ENCODE assay signal across 22 mouse cellular contexts in genomic region chr2:32669876-32670275, GRCm38 (mm10). TPM values are rescaled to one million over a fixed set of nuclear protein-coding genes. Genes with fewer than 3 reads are reported as not detected.
DNase-seq lines count a peak whose midpoint lies in the region; ATAC-seq and TF ChIP-seq lines count a peak whose summit lies in the region.
"Had no signal": no experiment of that assay in that cellular context is flagged by ENCODE, and none has a peak within 500 bp of the region (broad histone marks: within the 10 kb centered on the region; RNA-seq: fewer than 3 reads in every experiment).

No protein-coding gene starts in this region.

- H3K9ac ChIP-seq in liver, adult 2 months (ENCODE audit: low read depth, low read length): no peak overlapping the region
- no peak overlapping the region for H3K9ac ChIP-seq in liver, postnatal 0 days (replicated peaks)
- no peak overlapping the region for H3K9ac ChIP-seq in liver, embryonic 13.5 days
- H3K9ac ChIP-seq: embryonic facial prominence, embryonic 13.5 days; forebrain, embryonic 12.5 days; heart, embryonic 15.5 days; hindbrain, embryonic 12.5 days had no signal

- no peaks in the 10 kb centered on the region for H3K9me3 ChIP-seq in liver, postnatal 0 days (ENCODE audit: low read length)
- H3K9me3 ChIP-seq in liver, embryonic 13.5 days (replicated peaks): no peaks in the 10 kb centered on the region
- H3K9me3 ChIP-seq in midbrain, embryonic 10.5 days (replicated peaks): no peaks in the 10 kb centered on the region
- H3K9me3 ChIP-seq: embryonic facial prominence, embryonic 13.5 days; forebrain, embryonic 12.5 days; heart, embryonic 15.5 days; hindbrain, embryonic 12.5 days had no signal

- no peaks in the 10 kb centered on the region for H3K27me3 ChIP-seq in liver, adult 2 months (ENCODE audit: control insufficient read depth, insufficient read depth, low read length)
- H3K27me3 ChIP-seq in liver, postnatal 0 days (ENCODE audit: insufficient read depth, low read length): no peaks in the 10 kb centered on the region
- no peaks in the 10 kb centered on the region for H3K27me3 ChIP-seq in liver, embryonic 13.5 days
- H3K27me3 ChIP-seq in midbrain, embryonic 10.5 days (ENCODE audit: low read depth, poor library complexity, severe bottlenecking): no peaks in the 10 kb centered on the region
- H3K27me3 ChIP-seq: embryonic facial prominence, embryonic 13.5 days; forebrain, embryonic 12.5 days; heart, embryonic 15.5 days; hindbrain, embryonic 12.5 days; Patski had no signal

- TF ChIP-seq POLR2A in liver, adult 2 months (IDR thresholded peaks at IDR 0.05; ENCODE audit: extremely low read depth, insufficient read depth, low read length): no peak

- TF ChIP-seq EP300 in liver, postnatal 0 days (IDR thresholded peaks at IDR 0.05; ENCODE audit: low read depth): no peak

- H3K27ac ChIP-seq in liver, adult 2 months (replicated peaks; ENCODE audit: insufficient read depth, low read depth, low read length): peak overlapping the region; percentile 12; the same call in 1 of the 2 replicates
- H3K27ac ChIP-seq in liver, postnatal 0 days (ENCODE audit: low read depth): no peak overlapping the region
- H3K27ac ChIP-seq in liver, embryonic 13.5 days: peak overlapping the region; percentile 14; the same call in 1 of the 2 replicates
- H3K27ac ChIP-seq in midbrain, embryonic 10.5 days (replicated peaks): no peak overlapping the region
- H3K27ac ChIP-seq: embryonic facial prominence, embryonic 13.5 days; forebrain, embryonic 12.5 days; heart, embryonic 15.5 days; hindbrain, embryonic 12.5 days had no signal

- no peaks in the 10 kb centered on the region for H3K79me2 ChIP-seq in liver, adult 2 months (ENCODE audit: control insufficient read depth, insufficient read depth, low read length)

- TF ChIP-seq CTCF in liver, adult 2 months (IDR thresholded peaks at IDR 0.05; ENCODE audit: low read depth, low read length): no peak
- no peak for TF ChIP-seq CTCF in liver, postnatal 0 days (IDR thresholded peaks at IDR 0.05; ENCODE audit: low read depth)

- H3K4me2 ChIP-seq in liver, postnatal 0 days (ENCODE audit: low read depth, low read length): no peak overlapping the region
- no peak overlapping the region for H3K4me2 ChIP-seq in liver, embryonic 13.5 days
- H3K4me2 ChIP-seq: embryonic facial prominence, embryonic 13.5 days; forebrain, embryonic 12.5 days; heart, embryonic 15.5 days; hindbrain, embryonic 12.5 days had no signal

- no peak overlapping the region for H3K4me3 ChIP-seq in liver, adult 2 months (ENCODE audit: insufficient read depth, low read depth, low read length)
- no peak overlapping the region for H3K4me3 ChIP-seq in liver, postnatal 0 days (ENCODE audit: low read depth, low read length)
- H3K4me3 ChIP-seq in liver, embryonic 13.5 days (replicated peaks): no peak overlapping the region
- H3K4me3 ChIP-seq in midbrain, embryonic 10.5 days: no peak overlapping the region
- H3K4me3 ChIP-seq: embryonic facial prominence, embryonic 13.5 days; forebrain, embryonic 12.5 days; heart, embryonic 15.5 days; hindbrain, embryonic 12.5 days had no signal

- H3K4me1 ChIP-seq in liver, adult 2 months (ENCODE audit: control insufficient read depth, insufficient read depth, low read length): 0 out of 2 replicates have a peak, but pooled peaks cover 2% of the 10 kb centered on the region
- H3K4me1 ChIP-seq in liver, postnatal 0 days (ENCODE audit: insufficient read depth): peaks cover 2% of the 10 kb centered on the region; the same call in 1 of the 2 replicates
- H3K4me1 ChIP-seq in liver, embryonic 13.5 days (replicated peaks): peaks cover 50% of the 10 kb centered on the region
- H3K4me1 ChIP-seq in midbrain, embryonic 10.5 days: peaks cover 25% of the 10 kb centered on the region
- H3K4me1 ChIP-seq: embryonic facial prominence, embryonic 13.5 days had no signal

- peaks cover 1% of the 10 kb centered on the region; the same call in 1 of the 2 replicates for H3K36me3 ChIP-seq in liver, adult 2 months (ENCODE audit: control insufficient read depth, insufficient read depth, low read length)
- peaks cover 8% of the 10 kb centered on the region for H3K36me3 ChIP-seq in liver, postnatal 0 days (replicated peaks; ENCODE audit: insufficient read depth, low read length)
- H3K36me3 ChIP-seq in liver, embryonic 13.5 days: peaks cover 29% of the 10 kb centered on the region
- no peaks in the 10 kb centered on the region for H3K36me3 ChIP-seq in midbrain, embryonic 10.5 days
- H3K36me3 ChIP-seq: forebrain, embryonic 12.5 days; hindbrain, embryonic 12.5 days had no signal

- WGBS in liver, adult 2 months: 82% methylated on average over 3 of the region's 3 CpGs
- 73% methylated on average over 3 of the region's 3 CpGs for WGBS in liver, postnatal 0 days (ENCODE audit: insufficient replicate concordance)
- 24% methylated on average over 3 of the region's 3 CpGs for WGBS in liver, embryonic 13.5 days (ENCODE audit: insufficient replicate concordance)
- 85% methylated on average over 3 of the region's 3 CpGs for WGBS in midbrain, embryonic 10.5 days

- DNase-seq in heart, adult 11 months: peak; percentile 83
- no peak for DNase-seq in heart, postnatal 4 days
- no peak for DNase-seq in liver, adult 2 months (ENCODE audit: extremely low read depth, low read depth, low spot score)
- no peak for DNase-seq in liver, postnatal 0 days
- no peak for DNase-seq in liver, embryonic 13.5 days
- DNase-seq in layer of hippocampus, adult 11-12 months (ENCODE audit: low spot score): no peak
- no peak for DNase-seq in midbrain, embryonic 10.5 days (ENCODE audit: low spot score)
- DNase-seq: adrenal gland, postnatal 14 days; cerebellum, adult 11-12 months; cerebellum, adult 9-10 months; cerebellum, postnatal 25 days; gastrocnemius, postnatal 25 days; heart, postnatal 14 days had no signal

- no peak for ATAC-seq in liver, postnatal 0 days
- ATAC-seq in liver, embryonic 13.5 days (ENCODE audit: low read depth): peak; percentile 79
- ATAC-seq in megakaryocyte progenitor cell, adult 5-6 weeks (replicated peaks; ENCODE audit: poor library complexity): peak; percentile 20; the same call in 1 of the 2 replicates
- ATAC-seq: activated CD4-positive, CD25-positive, alpha-beta regulatory T cell, adult 4 months; forebrain, embryonic 16.5 days; hindbrain, embryonic 16.5 days; Patski had no signal

RNA-seq across cellular contexts. Expression of gene Eng, which starts 23.5 kb away (rescaled TPM):
- 100 to 1,000 TPM; 149 to 162 TPM for total RNA-seq in heart, postnatal 4 days (2021)
- 14.2 and 25.9 TPM in 2 replicates for total RNA-seq in liver, adult 2 months (2014; rRNA removed)
- 55.0 and 70.8 TPM in 2 replicates for polyA plus RNA-seq in liver, adult 2 months (2012; rRNA removed)
- 29.9 and 30.2 TPM in 2 replicates for polyA plus RNA-seq in liver, postnatal 0 days (2015; fragmentation: Nextera tagmentation; extraction: Ambion mirVana)
- polyA plus RNA-seq in liver, embryonic 13.5 days (2015; fragmentation: Nextera tagmentation; extraction: Ambion mirVana): 20.6 and 23.4 TPM in 2 replicates
- 14.7 and 15.5 TPM in 2 replicates for total RNA-seq in megakaryocyte progenitor cell, adult 5-6 weeks (2015)
- 6.9 and 8.5 TPM in 2 replicates for total RNA-seq in megakaryocyte progenitor cell, adult 5-6 weeks (2017)
- 25.6 and 29.2 TPM in 2 replicates for polyA plus RNA-seq in midbrain, embryonic 10.5 days (2016; fragmentation: Nextera tagmentation; extraction: Ambion mirVana)
- polyA plus RNA-seq: activated CD4-positive, CD25-positive, alpha-beta regulatory T cell, adult 4 months had no signal

RNA-seq across cellular contexts. Expression of gene Fpgs, which starts 34.1 kb away (rescaled TPM):
- 10 to 100 TPM; 10.5 to 12.5 TPM for total RNA-seq in heart, postnatal 4 days (2021)
- total RNA-seq in liver, adult 2 months (2014; rRNA removed): 158 and 175 TPM in 2 replicates
- 414 and 481 TPM in 2 replicates for polyA plus RNA-seq in liver, adult 2 months (2012; rRNA removed)
- polyA plus RNA-seq in liver, postnatal 0 days (2015; fragmentation: Nextera tagmentation; extraction: Ambion mirVana): 85.3 and 95.9 TPM in 2 replicates
- 31.1 and 32.9 TPM in 2 replicates for polyA plus RNA-seq in liver, embryonic 13.5 days (2015; fragmentation: Nextera tagmentation; extraction: Ambion mirVana)
- total RNA-seq in megakaryocyte progenitor cell, adult 5-6 weeks (2015): 18.0 and 19.1 TPM in 2 replicates
- total RNA-seq in megakaryocyte progenitor cell, adult 5-6 weeks (2017): 20.7 and 27.4 TPM in 2 replicates
- polyA plus RNA-seq in midbrain, embryonic 10.5 days (2016; fragmentation: Nextera tagmentation; extraction: Ambion mirVana): 25.6 and 27.9 TPM in 2 replicates

RNA-seq across cellular contexts. Expression of gene Cdk9, which starts 43.0 kb away (rescaled TPM):
- total RNA-seq in heart, postnatal 4 days (2021): 10 to 100 TPM; 38.2 to 46.0 TPM
- total RNA-seq in liver, adult 2 months (2014; rRNA removed): 19.5 and 27.3 TPM in 2 replicates
- 46.6 and 63.7 TPM in 2 replicates for polyA plus RNA-seq in liver, adult 2 months (2012; rRNA removed)
- polyA plus RNA-seq in liver, postnatal 0 days (2015; fragmentation: Nextera tagmentation; extraction: Ambion mirVana): 49.5 and 53.7 TPM in 2 replicates
- polyA plus RNA-seq in liver, embryonic 13.5 days (2015; fragmentation: Nextera tagmentation; extraction: Ambion mirVana): 60.4 TPM in 2 replicates
- total RNA-seq in megakaryocyte progenitor cell, adult 5-6 weeks (2015): 63.4 and 79.2 TPM in 2 replicates
- 39.3 and 42.5 TPM in 2 replicates for total RNA-seq in megakaryocyte progenitor cell, adult 5-6 weeks (2017)
- 119 and 132 TPM in 2 replicates for polyA plus RNA-seq in midbrain, embryonic 10.5 days (2016; fragmentation: Nextera tagmentation; extraction: Ambion mirVana)

RNA-seq across cellular contexts. Expression of gene Ak1, which starts 48.3 kb away (rescaled TPM):
- total RNA-seq in heart, postnatal 4 days (2021): 100 to 1,000 TPM; 405 to 424 TPM
- total RNA-seq in liver, adult 2 months (2014; rRNA removed): 0.47 and 1.4 TPM in 2 replicates
- 0.26 and 0.34 TPM in 2 replicates for polyA plus RNA-seq in liver, adult 2 months (2012; rRNA removed)
- 1.3 and 5.9 TPM in 2 replicates for polyA plus RNA-seq in liver, postnatal 0 days (2015; fragmentation: Nextera tagmentation; extraction: Ambion mirVana)
- polyA plus RNA-seq in liver, embryonic 13.5 days (2015; fragmentation: Nextera tagmentation; extraction: Ambion mirVana): 2.2 and 2.3 TPM in 2 replicates
- total RNA-seq in megakaryocyte progenitor cell, adult 5-6 weeks (2015): 0.12 and 1.8 TPM in 2 replicates
- 0.12 and 0.14 TPM in 2 replicates for total RNA-seq in megakaryocyte progenitor cell, adult 5-6 weeks (2017)
- 26.4 and 30.3 TPM in 2 replicates for polyA plus RNA-seq in midbrain, embryonic 10.5 days (2016; fragmentation: Nextera tagmentation; extraction: Ambion mirVana)

RNA-seq across cellular contexts. Expression of gene Sh2d3c, which starts 51.0 kb away (rescaled TPM):
- 10 to 100 TPM; 38.2 to 41.4 TPM for total RNA-seq in heart, postnatal 4 days (2021)
- 2.2 and 3.2 TPM in 2 replicates for total RNA-seq in liver, adult 2 months (2014; rRNA removed)
- 7.5 and 10.4 TPM in 2 replicates for polyA plus RNA-seq in liver, adult 2 months (2012; rRNA removed)
- 7.6 and 8.3 TPM in 2 replicates for polyA plus RNA-seq in liver, postnatal 0 days (2015; fragmentation: Nextera tagmentation; extraction: Ambion mirVana)
- 5.4 and 5.6 TPM in 2 replicates for polyA plus RNA-seq in liver, embryonic 13.5 days (2015; fragmentation: Nextera tagmentation; extraction: Ambion mirVana)
- total RNA-seq in megakaryocyte progenitor cell, adult 5-6 weeks (2015): 18.2 and 19.9 TPM in 2 replicates
- total RNA-seq in megakaryocyte progenitor cell, adult 5-6 weeks (2017): 10.3 and 10.7 TPM in 2 replicates
- polyA plus RNA-seq in midbrain, embryonic 10.5 days (2016; fragmentation: Nextera tagmentation; extraction: Ambion mirVana): 26.7 and 33.6 TPM in 2 replicates

Comparison
In these comparisons a context has a peak if more than half of its experiments do, and no peak if none do; other contexts are left out.
1. H3K27ac ChIP-seq: peak in liver, adult 2 months (single experiment) and liver, embryonic 13.5 days (single experiment); none in liver, postnatal 0 days (single experiment) and midbrain, embryonic 10.5 days (single experiment).